27 mouse cellular contexts compared by ENCODE assay signal in the genomic region with DNA sequence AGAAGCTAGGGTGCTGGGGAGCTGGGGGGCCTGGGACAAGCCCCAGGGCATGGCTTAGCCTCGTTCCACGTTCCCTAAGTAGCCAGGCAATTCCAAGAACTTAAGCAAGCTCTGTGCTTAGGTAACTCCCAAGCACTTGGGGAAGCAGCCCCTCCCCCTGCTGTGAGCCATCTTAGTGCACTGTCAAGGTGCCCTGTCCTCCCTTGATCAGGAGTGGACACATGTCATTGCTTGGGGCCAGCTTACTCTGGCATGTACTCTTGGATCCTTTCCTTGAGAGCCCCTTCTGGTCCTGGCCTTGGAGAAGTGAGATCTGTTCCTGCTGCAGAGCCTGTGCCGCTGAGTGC. TPM values are rescaled to one million over a fixed set of nuclear protein-coding genes. Genes with fewer than 3 reads are reported as not detected.
DNase-seq lines count a peak whose midpoint lies in the region; ATAC-seq lines count a peak whose summit lies in the region.
"Had no signal": no experiment of that assay in that cellular context is flagged by ENCODE, and none has a peak within 500 bp of the region (broad histone marks: within the 10 kb centered on the region; RNA-seq: fewer than 3 reads in every experiment).

No protein-coding gene starts in this region.

- DNase-seq in adrenal gland, postnatal 14 days = peak; percentile 42
- no peak for DNase-seq in adrenal gland, postnatal 25 days
- no peak for DNase-seq in heart, embryonic 10.5 days (ENCODE audit: low spot score)
- DNase-seq in lung, postnatal 4 days = no peak
- peak; percentile 64 for DNase-seq in skeletal muscle tissue, adult 2 months (ENCODE audit: low read depth, low spot score)
- DNase-seq in forebrain, embryonic 14.5 days (ENCODE audit: low spot score) = no peak
- DNase-seq: gastrocnemius, postnatal 36 days; kidney, adult 18-20 months; kidney, postnatal 25 days; left cerebral cortex, postnatal 4 days; liver; retina, postnatal 1 day; right cerebral cortex, postnatal 4 days; thymus, postnatal 14 days had no signal

- no peaks in the 10 kb centered on the region for H3K9me3 ChIP-seq in heart, embryonic 10.5 days
- no peaks in the 10 kb centered on the region for H3K9me3 ChIP-seq in heart, embryonic 12.5 days (replicated peaks)
- no peaks in the 10 kb centered on the region for H3K9me3 ChIP-seq in lung, embryonic 16.5 days (ENCODE audit: control insufficient read depth, low read length)
- no peaks in the 10 kb centered on the region for H3K9me3 ChIP-seq in forebrain, embryonic 14.5 days (replicated peaks; ENCODE audit: control insufficient read depth, low read length)
- H3K9me3 ChIP-seq: forebrain, embryonic 12.5 days had no signal

- H3K4me3 ChIP-seq in heart, embryonic 10.5 days = no peak overlapping the region
- H3K4me3 ChIP-seq in heart, embryonic 12.5 days = no peak overlapping the region
- no peak overlapping the region for H3K4me3 ChIP-seq in lung, embryonic 16.5 days (ENCODE audit: low read length)
- no peak overlapping the region for H3K4me3 ChIP-seq in forebrain, embryonic 14.5 days (ENCODE audit: low read depth, low read length)
- H3K4me3 ChIP-seq: forebrain, embryonic 12.5 days; left cerebral cortex, adult 2 months had no signal

- no peak for ATAC-seq in heart, embryonic 12.5 days (ENCODE audit: insufficient number of reproducible peaks, low FRiP score)
- ATAC-seq in lung, embryonic 16.5 days (ENCODE audit: low read depth) = no peak
- no peak for ATAC-seq in forebrain, embryonic 14.5 days
- ATAC-seq: CD4-positive, CD25-positive, alpha-beta regulatory T cell, adult 4 months; Patski had no signal

- 0 out of 2 replicates have a peak, but pooled peaks cover 5% of the 10 kb centered on the region for H3K27me3 ChIP-seq in heart, embryonic 10.5 days (ENCODE audit: insufficient read depth, poor library complexity, severe bottlenecking)
- 0 out of 2 replicates have a peak, but pooled peaks cover 3% of the 10 kb centered on the region for H3K27me3 ChIP-seq in heart, embryonic 12.5 days (replicated peaks)
- no peaks in the 10 kb centered on the region for H3K27me3 ChIP-seq in lung, embryonic 16.5 days (ENCODE audit: control insufficient read depth, insufficient read depth, low read depth, low read length)
- H3K27me3 ChIP-seq in forebrain, embryonic 14.5 days (replicated peaks; ENCODE audit: control insufficient read depth, insufficient read depth, low read length) = no peaks in the 10 kb centered on the region
- H3K27me3 ChIP-seq: Patski had no signal

- peak overlapping the region; percentile 33; the same call in 1 of the 2 replicates for H3K27ac ChIP-seq in heart, embryonic 10.5 days
- no peak overlapping the region for H3K27ac ChIP-seq in heart, embryonic 12.5 days (ENCODE audit: poor library complexity, severe bottlenecking)
- peak overlapping the region; percentile 60 for H3K27ac ChIP-seq in lung, embryonic 16.5 days (ENCODE audit: low read length)
- H3K27ac ChIP-seq in forebrain, embryonic 14.5 days (ENCODE audit: low read depth, low read length) = no peak overlapping the region
- H3K27ac ChIP-seq: forebrain, embryonic 12.5 days; left cerebral cortex, adult 2 months had no signal

- H3K9ac ChIP-seq in heart, embryonic 12.5 days = no peak overlapping the region
- H3K9ac ChIP-seq in lung, embryonic 16.5 days (ENCODE audit: low read length) = no peak overlapping the region
- no peak overlapping the region for H3K9ac ChIP-seq in forebrain, embryonic 14.5 days (ENCODE audit: low read length)
- H3K9ac ChIP-seq: forebrain, embryonic 12.5 days had no signal

- 43% methylated on average over 3 of the region's 3 CpGs for WGBS in heart, embryonic 10.5 days
- WGBS in heart, embryonic 12.5 days = 55% methylated on average over 3 of the region's 3 CpGs
- WGBS in lung, embryonic 16.5 days = 37% methylated on average over 3 of the region's 3 CpGs
- WGBS in forebrain, embryonic 14.5 days = 52% methylated on average over 3 of the region's 3 CpGs

- peaks cover under 1% of the 10 kb centered on the region; the same call in 1 of the 2 replicates for H3K36me3 ChIP-seq in heart, embryonic 10.5 days
- peaks cover 3% of the 10 kb centered on the region; the same call in 1 of the 2 replicates for H3K36me3 ChIP-seq in heart, embryonic 12.5 days
- no peaks in the 10 kb centered on the region for H3K36me3 ChIP-seq in lung, embryonic 16.5 days (ENCODE audit: control insufficient read depth, insufficient read depth, low read length)
- no peaks in the 10 kb centered on the region for H3K36me3 ChIP-seq in forebrain, embryonic 14.5 days (ENCODE audit: control insufficient read depth, insufficient read depth, low read length)

- H3K4me1 ChIP-seq in heart, embryonic 10.5 days = peaks cover 23% of the 10 kb centered on the region
- H3K4me1 ChIP-seq in heart, embryonic 12.5 days (replicated peaks) = peaks cover 17% of the 10 kb centered on the region
- H3K4me1 ChIP-seq in lung, embryonic 16.5 days (replicated peaks; ENCODE audit: control insufficient read depth, insufficient read depth, low read length) = peaks cover 35% of the 10 kb centered on the region
- no peaks in the 10 kb centered on the region for H3K4me1 ChIP-seq in forebrain, embryonic 14.5 days (ENCODE audit: control insufficient read depth, insufficient read depth, low read length)
- H3K4me1 ChIP-seq: forebrain, embryonic 12.5 days had no signal

- H3K4me2 ChIP-seq in heart, embryonic 12.5 days = no peak overlapping the region
- no peak overlapping the region for H3K4me2 ChIP-seq in lung, embryonic 16.5 days (ENCODE audit: low read depth, low read length)
- no peak overlapping the region for H3K4me2 ChIP-seq in forebrain, embryonic 14.5 days (ENCODE audit: low read length)
- H3K4me2 ChIP-seq: forebrain, embryonic 12.5 days; midbrain, embryonic 11.5 days had no signal

RNA-seq across cellular contexts. Expression of a gene that starts 8.7 kb away (rescaled TPM):
- 0.26 and 0.63 TPM in 2 replicates for total RNA-seq in adrenal gland, postnatal 14 days (2021)
- total RNA-seq in adrenal gland, postnatal 25 days (2021) = 0.43 TPM in 1 of 2 replicates, not detected in the other
- 1.4 and 2.1 TPM in 2 replicates for polyA plus RNA-seq in heart, embryonic 10.5 days (2016; fragmentation: Nextera tagmentation; extraction: Ambion mirVana)
- polyA plus RNA-seq in heart, embryonic 12.5 days (2016; fragmentation: Nextera tagmentation; extraction: Ambion mirVana) = 2.0 and 2.8 TPM in 2 replicates
- 4.7 and 4.8 TPM in 2 replicates for polyA plus RNA-seq in lung, embryonic 16.5 days (2015; fragmentation: Nextera tagmentation; extraction: Ambion mirVana)
- 0.20 and 0.40 TPM in 2 replicates for polyA plus RNA-seq in forebrain, embryonic 14.5 days (2014; fragmentation: Nextera tagmentation; extraction: Ambion mirVana)
- polyA plus RNA-seq: CD4-positive, CD25-positive, alpha-beta regulatory T cell, adult 4 months; hindbrain, embryonic 11.5 days had no signal

RNA-seq across cellular contexts. Expression of a gene that starts 15.6 kb away (rescaled TPM):
- total RNA-seq in adrenal gland, postnatal 14 days (2021) = 31.5 and 37.3 TPM in 2 replicates
- 9.6 and 15.9 TPM in 2 replicates for total RNA-seq in adrenal gland, postnatal 25 days (2021)
- 1.9 and 3.9 TPM in 2 replicates for polyA plus RNA-seq in heart, embryonic 10.5 days (2016; fragmentation: Nextera tagmentation; extraction: Ambion mirVana)
- polyA plus RNA-seq in heart, embryonic 12.5 days (2016; fragmentation: Nextera tagmentation; extraction: Ambion mirVana) = 3.0 and 3.7 TPM in 2 replicates
- 53.8 and 55.8 TPM in 2 replicates for polyA plus RNA-seq in lung, embryonic 16.5 days (2015; fragmentation: Nextera tagmentation; extraction: Ambion mirVana)
- 6.3 and 6.7 TPM in 2 replicates for polyA plus RNA-seq in forebrain, embryonic 14.5 days (2014; fragmentation: Nextera tagmentation; extraction: Ambion mirVana)
- polyA plus RNA-seq: CD4-positive, CD25-positive, alpha-beta regulatory T cell, adult 4 months had no signal

RNA-seq across cellular contexts. Expression of a gene that starts 21.9 kb away (rescaled TPM):
- 0.52 and 0.53 TPM in 2 replicates for total RNA-seq in adrenal gland, postnatal 14 days (2021)
- total RNA-seq in adrenal gland, postnatal 25 days (2021) = 0.90 TPM in 1 of 2 replicates, not detected in the other
- polyA plus RNA-seq in heart, embryonic 10.5 days (2016; fragmentation: Nextera tagmentation; extraction: Ambion mirVana) = 0.27 and 0.38 TPM in 2 replicates
- 0.11 TPM in 1 of 2 replicates, not detected in the other for polyA plus RNA-seq in heart, embryonic 12.5 days (2016; fragmentation: Nextera tagmentation; extraction: Ambion mirVana)
- 0.35 TPM in 1 of 2 replicates, not detected in the other for polyA plus RNA-seq in lung, embryonic 16.5 days (2015; fragmentation: Nextera tagmentation; extraction: Ambion mirVana)
- 0.13 and 0.96 TPM in 2 replicates for polyA plus RNA-seq in forebrain, embryonic 14.5 days (2014; fragmentation: Nextera tagmentation; extraction: Ambion mirVana)
- polyA plus RNA-seq: CD4-positive, CD25-positive, alpha-beta regulatory T cell, adult 4 months; liver, embryonic 16.5 days had no signal

RNA-seq across cellular contexts. Expression of a gene that starts 36.8 kb away (rescaled TPM):
- total RNA-seq in adrenal gland, postnatal 14 days (2021) = 15.0 and 18.8 TPM in 2 replicates
- total RNA-seq in adrenal gland, postnatal 25 days (2021) = 16.1 and 19.0 TPM in 2 replicates
- polyA plus RNA-seq in heart, embryonic 10.5 days (2016; fragmentation: Nextera tagmentation; extraction: Ambion mirVana) = 5.6 and 7.8 TPM in 2 replicates
- polyA plus RNA-seq in heart, embryonic 12.5 days (2016; fragmentation: Nextera tagmentation; extraction: Ambion mirVana) = 9.5 and 9.9 TPM in 2 replicates
- 3.9 and 4.9 TPM in 2 replicates for polyA plus RNA-seq in lung, embryonic 16.5 days (2015; fragmentation: Nextera tagmentation; extraction: Ambion mirVana)
- 8.6 and 9.9 TPM in 2 replicates for polyA plus RNA-seq in forebrain, embryonic 14.5 days (2014; fragmentation: Nextera tagmentation; extraction: Ambion mirVana)

RNA-seq across cellular contexts. Expression of a gene that starts 40.0 kb away (rescaled TPM):
- total RNA-seq in adrenal gland, postnatal 14 days (2021) = not detected in 2 replicates
- total RNA-seq in adrenal gland, postnatal 25 days (2021) = not detected in 2 replicates
- polyA plus RNA-seq in heart, embryonic 10.5 days (2016; fragmentation: Nextera tagmentation; extraction: Ambion mirVana) = not detected in 2 replicates
- polyA plus RNA-seq in heart, embryonic 12.5 days (2016; fragmentation: Nextera tagmentation; extraction: Ambion mirVana) = not detected in 2 replicates
- polyA plus RNA-seq in lung, embryonic 16.5 days (2015; fragmentation: Nextera tagmentation; extraction: Ambion mirVana) = not detected in 2 replicates
- polyA plus RNA-seq in forebrain, embryonic 14.5 days (2014; fragmentation: Nextera tagmentation; extraction: Ambion mirVana) = not detected in 2 replicates
- total RNA-seq: ES-E14; gastrocnemius, postnatal 36 days; layer of hippocampus, adult 8-10 months; left cerebral cortex, adult 2 months; left cerebral cortex, postnatal 4 days had no signal
- polyA plus RNA-seq: CD4-positive, CD25-positive, alpha-beta regulatory T cell, adult 4 months; forebrain, embryonic 12.5 days; hindbrain, embryonic 11.5 days; midbrain, embryonic 11.5 days; neural tube, embryonic 11.5 days; testis, adult 2 months had no signal

Comparison
In these comparisons a context has a peak if more than half of its experiments do, and no peak if none do; other contexts are left out.
1. DNase-seq: peak in adrenal gland, postnatal 14 days (single experiment) and skeletal muscle tissue, adult 2 months (single experiment); none in adrenal gland, postnatal 25 days (single experiment), heart, embryonic 10.5 days (single experiment), lung, postnatal 4 days (0 of 2) and forebrain, embryonic 14.5 days (single experiment).
2. H3K27ac ChIP-seq: peak in heart, embryonic 10.5 days (single experiment) and lung, embryonic 16.5 days (single experiment); none in heart, embryonic 12.5 days (single experiment) and forebrain, embryonic 14.5 days (single experiment).